Mouse (Mus musculus) lung, postnatal 0 days (tissue): ENCODE measurements at regions not wholly inside any gene's neighbourhood (a gene's known extent, or its start where the extent isn't known, plus 50 kb on each side); places are given as distances from the start of the nearest gene placed in this dataset.

ENCODE experiments used
- CTCF ChIP-seq: IDR thresholded peaks from 2 replicates; pipeline ENCODE4 v1.5.1; 2016; ENCODE audit warnings: antibody characterized with exemption, mild to moderate bottlenecking
- EP300 ChIP-seq: IDR thresholded peaks from 2 replicates; pipeline ENCODE4 v1.6.1; 2016; ENCODE audit warnings: antibody characterized with exemption, mild to moderate bottlenecking, control low read depth

DNA sequence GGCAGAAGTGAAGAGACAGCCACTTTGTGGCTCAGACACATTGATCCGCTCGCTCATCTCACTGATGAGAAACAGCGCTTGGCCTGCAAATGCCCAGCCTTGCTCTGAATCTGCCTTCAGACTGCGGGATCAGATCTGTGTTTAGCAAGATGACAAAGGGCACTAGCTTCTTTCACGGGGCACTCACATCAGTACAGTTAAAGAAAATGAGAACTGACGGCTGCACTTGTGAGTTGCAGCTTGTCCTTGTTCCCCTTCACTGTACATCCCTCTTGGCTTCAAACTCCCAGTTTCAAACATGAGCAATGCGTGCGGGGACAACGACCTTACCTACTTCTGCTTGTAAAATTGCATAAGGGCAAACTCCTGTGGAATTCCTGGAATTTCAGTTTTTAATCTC, 1135.8 kb downstream of the Pcdh9 start:
- TF ChIP-seq CTCF, result no peak
- TF ChIP-seq EP300, result no peak
